Mouse (Mus musculus): ENCODE data around the gene Hoxb6. TPM values are rescaled to one million over a fixed set of nuclear protein-coding genes. Genes with fewer than 3 reads are reported as not detected.

The Hoxb6 gene
- polyA plus RNA-seq, 1 experiment from 2014 or later = not detected

GRCm38 (mm10) chr11:96290705-96291355 is 1.4 kb upstream of the Hoxb6 start:
- no peak overlapping the region for H3K9ac ChIP-seq
- no peaks in the 10 kb centered on the region for H3K36me3 ChIP-seq

DNA sequence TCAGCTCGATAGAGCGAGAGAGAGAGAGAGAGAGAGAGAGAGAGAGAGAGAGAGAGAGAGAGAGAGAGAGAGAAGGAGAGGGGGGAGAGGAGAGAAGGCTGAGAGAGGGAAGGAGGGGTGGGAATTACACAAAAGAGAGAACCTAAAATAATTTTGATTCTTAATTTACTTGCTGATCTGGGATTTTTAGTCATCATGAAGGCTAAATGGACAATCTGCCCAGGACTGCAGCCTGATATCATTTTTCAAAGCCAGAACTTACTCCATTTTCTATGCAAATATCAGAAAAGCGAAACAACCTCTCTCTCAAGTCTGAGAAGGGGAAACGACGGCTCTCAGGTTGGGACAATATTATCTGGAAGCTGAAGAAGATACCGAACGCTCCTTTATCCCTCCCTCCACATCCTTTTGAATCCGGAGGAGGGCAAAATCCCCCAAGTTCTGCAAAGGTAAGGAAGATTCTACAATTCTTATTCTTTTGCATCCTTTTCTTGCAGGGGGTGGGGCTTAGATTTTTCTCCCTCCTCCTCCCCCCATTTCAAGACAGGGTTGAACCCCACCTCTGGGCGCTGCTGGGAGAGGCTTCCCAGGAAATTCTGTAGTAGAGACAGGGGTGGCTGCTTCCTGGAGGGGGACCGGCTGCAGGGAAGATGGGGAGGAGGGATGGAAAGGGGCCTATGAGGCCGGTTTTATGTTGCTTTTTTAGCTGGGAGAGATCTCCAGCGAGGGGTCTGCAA is 457 bp downstream of the Hoxb6 start:
- no peak for ATAC-seq (ENCODE audit: insufficient number of reproducible peaks, insufficient read depth, low FRiP score, low TSS enrichment)
- H3K9ac ChIP-seq = no peak overlapping the region
- no peaks in the 10 kb centered on the region for H3K36me3 ChIP-seq
- H3K4me3 ChIP-seq = no peak overlapping the region
- H3K4me1 ChIP-seq = no peaks in the 10 kb centered on the region
- H3K9me3 ChIP-seq = no peaks in the 10 kb centered on the region
- 1% methylated on average over 12 of the region's 12 CpGs for WGBS
- H3K27ac ChIP-seq = no peak overlapping the region
- H3K4me2 ChIP-seq (replicated peaks) = no peak overlapping the region
- peaks cover 96% of the 10 kb centered on the region for H3K27me3 ChIP-seq

More at GRCm38 (mm10) chr11:96290705-96291355, 1.4 kb upstream of the Hoxb6 start:
- Histone ChIP-seq H3K4me3 (no peak overlapping the region), H3K27ac (no peak overlapping the region), H3K27me3 (peaks cover 96% of the 10 kb centered on the region), H3K9me3 (no peaks in the 10 kb centered on the region), H3K4me2 (replicated peaks) (no peak overlapping the region), H3K4me1 (no peaks in the 10 kb centered on the region)
- WGBS = 2% methylated on average over 17 of the region's 17 CpGs
- ATAC-seq (ENCODE audit: insufficient number of reproducible peaks, insufficient read depth, low FRiP score, low TSS enrichment) = no peak

DNA sequence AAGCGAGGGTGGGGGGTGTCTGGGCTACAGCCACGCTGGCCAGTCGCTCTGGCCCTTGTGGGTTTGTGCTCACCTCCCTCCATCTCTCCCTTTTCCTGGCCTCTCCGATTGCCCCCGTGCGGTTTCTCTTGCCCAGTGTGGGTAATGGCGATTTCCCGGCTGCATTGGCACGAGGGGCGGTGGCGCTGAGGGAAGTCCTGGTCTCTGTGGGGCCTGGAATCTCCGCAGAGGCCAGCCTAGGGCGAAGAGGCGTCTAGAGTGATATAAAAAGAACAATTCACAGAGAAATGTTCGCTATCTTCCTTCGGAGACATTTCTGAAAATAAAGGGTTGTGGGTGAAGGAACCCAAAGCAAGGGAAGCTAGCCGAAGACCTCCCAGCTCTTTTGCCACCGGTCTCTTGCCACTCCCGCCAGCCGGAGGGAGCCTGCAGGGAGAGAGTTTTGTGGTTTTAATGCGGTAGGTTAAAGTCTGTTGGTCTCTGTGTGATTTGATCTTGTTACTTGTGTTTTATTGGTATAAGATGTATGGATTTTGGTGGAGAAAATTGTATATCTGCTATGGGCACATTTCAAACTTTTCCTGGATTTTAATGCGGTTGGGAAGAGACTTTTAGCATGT is 1.1 kb downstream of the Hoxb6 start:
- no peaks in the 10 kb centered on the region for H3K4me1 ChIP-seq
- H3K4me3 ChIP-seq = no peak overlapping the region
- no peaks in the 10 kb centered on the region for H3K36me3 ChIP-seq
- H3K27ac ChIP-seq = no peak overlapping the region
- WGBS = 1% methylated on average over 22 of the region's 22 CpGs
- H3K27me3 ChIP-seq = peaks cover 96% of the 10 kb centered on the region
- no peak overlapping the region for H3K4me2 ChIP-seq (replicated peaks)
- H3K9me3 ChIP-seq = no peaks in the 10 kb centered on the region
- no peak for ATAC-seq (ENCODE audit: insufficient number of reproducible peaks, insufficient read depth, low FRiP score, low TSS enrichment)
- H3K9ac ChIP-seq = no peak overlapping the region

DNA sequence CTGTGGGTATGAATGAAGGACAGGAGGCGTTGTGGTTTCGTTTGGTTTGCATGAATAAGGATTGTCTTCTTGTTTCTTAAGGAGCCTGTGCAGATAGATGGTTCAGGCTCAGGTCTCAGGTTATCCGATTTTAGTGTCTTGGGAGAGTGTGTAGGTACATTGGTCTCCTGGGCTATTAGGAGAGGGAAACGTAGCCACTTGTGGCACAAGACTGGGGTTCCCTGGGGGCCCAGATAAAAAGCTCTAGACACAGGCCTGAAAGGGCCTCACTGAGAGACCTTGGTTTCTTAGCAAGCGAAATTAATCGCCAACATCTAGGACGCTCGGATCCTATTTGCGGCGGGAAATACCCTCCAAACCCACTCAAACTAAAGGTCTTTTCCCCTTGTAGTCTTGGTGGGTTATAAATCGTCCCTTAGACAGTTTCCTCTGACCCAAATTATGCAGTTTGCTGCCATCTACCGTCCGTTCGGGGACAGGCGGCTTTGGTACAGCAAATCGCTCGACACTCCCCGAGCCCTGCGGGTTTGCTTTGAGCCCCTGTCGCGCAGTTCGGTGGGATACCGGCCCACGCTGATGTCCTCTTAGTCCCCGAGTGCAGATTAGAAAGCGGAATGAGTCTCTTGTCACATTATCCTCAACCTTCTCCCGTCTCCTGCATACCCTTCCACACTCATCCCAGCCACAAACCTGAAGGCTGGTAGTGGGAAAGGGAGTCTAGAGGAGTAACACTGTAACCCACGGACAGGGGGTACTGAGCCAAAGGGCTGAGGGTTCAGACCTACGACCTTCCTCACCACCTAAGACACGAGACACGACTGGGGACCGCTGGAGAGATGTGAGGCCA is 2.2 kb downstream of the Hoxb6 start:
- H3K36me3 ChIP-seq = no peaks in the 10 kb centered on the region
- H3K4me2 ChIP-seq (replicated peaks) = no peak overlapping the region
- H3K27ac ChIP-seq = no peak overlapping the region
- peaks cover 96% of the 10 kb centered on the region for H3K27me3 ChIP-seq
- H3K4me1 ChIP-seq = no peaks in the 10 kb centered on the region
- no peak overlapping the region for H3K9ac ChIP-seq
- no peak for ATAC-seq (ENCODE audit: insufficient number of reproducible peaks, insufficient read depth, low FRiP score, low TSS enrichment)
- 1% methylated on average over 32 of the region's 32 CpGs for WGBS
- H3K4me3 ChIP-seq = no peak overlapping the region
- H3K9me3 ChIP-seq = no peaks in the 10 kb centered on the region

- Histone ChIP-seq H3K27me3 (peaks cover 96% of the 10 kb centered on the region), H3K36me3 (no peaks in the 10 kb centered on the region), H3K9ac (no peak overlapping the region), H3K4me3 (no peak overlapping the region), H3K4me1 (no peaks in the 10 kb centered on the region), H3K27ac (no peak overlapping the region), H3K4me2 (replicated peaks) (no peak overlapping the region), H3K9me3 (no peaks in the 10 kb centered on the region)
- no peak for ATAC-seq (ENCODE audit: insufficient number of reproducible peaks, insufficient read depth, low FRiP score, low TSS enrichment)
- WGBS = under 1% methylated on average over 30 of the region's 30 CpGs
Measured at GRCm38 (mm10) chr11:96295092-96295835, 3.0 kb downstream of the Hoxb6 start.

DNA sequence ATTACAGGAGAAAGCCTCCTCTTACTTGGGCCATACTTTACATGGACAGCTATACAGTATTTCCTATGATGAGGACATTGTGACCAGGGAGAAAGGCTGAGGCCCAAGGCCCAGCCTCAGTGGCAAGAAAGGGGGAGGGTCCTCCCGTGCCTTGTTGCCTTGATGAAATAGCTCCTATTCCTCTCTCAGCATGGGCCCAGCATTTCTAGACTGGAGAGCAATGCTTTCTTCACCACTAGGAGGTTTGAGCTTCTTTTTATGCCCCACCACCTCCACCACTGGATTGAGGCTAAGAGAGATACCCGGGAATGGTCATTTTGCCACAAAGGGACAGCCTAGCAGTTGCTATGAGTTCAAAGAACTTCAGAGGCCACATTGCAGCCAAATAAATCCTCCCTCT is 4.7 kb downstream of the Hoxb6 start:
- no peak overlapping the region for H3K9ac ChIP-seq
- no peak for ATAC-seq (ENCODE audit: insufficient number of reproducible peaks, insufficient read depth, low FRiP score, low TSS enrichment)
- H3K4me2 ChIP-seq (replicated peaks) = no peak overlapping the region
- H3K27ac ChIP-seq = no peak overlapping the region
- H3K36me3 ChIP-seq = no peaks in the 10 kb centered on the region
- 0% methylated on average over 2 of the region's 2 CpGs for WGBS
- H3K4me3 ChIP-seq = no peak overlapping the region
- H3K27me3 ChIP-seq = peaks cover 99% of the 10 kb centered on the region
- no peaks in the 10 kb centered on the region for H3K9me3 ChIP-seq
- H3K4me1 ChIP-seq = no peaks in the 10 kb centered on the region

- Histone ChIP-seq H3K4me1 (no peaks in the 10 kb centered on the region), H3K4me2 (replicated peaks) (no peak overlapping the region)
- 1% methylated on average over 3 of the region's 3 CpGs for WGBS
Measured at GRCm38 (mm10) chr11:96297428-96297827, 5.2 kb downstream of the Hoxb6 start.

DNA sequence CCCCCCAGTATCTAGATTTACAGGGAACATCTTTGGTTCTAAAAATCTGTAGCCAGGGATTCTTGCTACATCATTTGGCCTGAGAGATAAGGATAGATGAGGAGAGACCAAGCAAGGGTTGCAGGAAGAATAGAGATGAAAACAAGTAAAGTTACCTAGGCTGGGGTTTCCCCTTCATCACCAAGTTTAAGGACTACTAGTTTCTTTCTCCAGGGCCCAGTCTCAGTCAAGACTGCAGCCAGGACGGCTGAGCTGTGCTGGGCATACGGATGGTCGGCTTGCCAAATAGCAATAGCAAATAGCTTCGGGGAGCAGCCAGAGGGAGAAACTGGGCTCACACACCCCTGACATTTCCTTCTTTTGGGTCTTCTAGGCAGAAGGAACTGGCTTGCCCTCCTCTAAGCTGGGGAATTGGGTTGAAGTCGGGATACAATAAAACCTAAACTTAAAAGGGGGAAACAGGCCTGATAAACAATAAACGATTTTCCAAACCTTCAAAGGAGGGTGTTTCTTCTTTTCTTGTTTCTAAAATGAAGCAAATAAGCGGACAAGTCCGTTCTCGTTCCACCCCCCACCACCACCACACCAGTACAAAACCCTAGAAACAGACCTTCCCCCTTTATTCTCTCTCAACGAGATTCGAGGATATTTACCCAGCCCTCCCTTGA is 5.8 kb downstream of the Hoxb6 start:
- Histone ChIP-seq H3K27me3 (peaks cover 99% of the 10 kb centered on the region), H3K9me3 (no peaks in the 10 kb centered on the region), H3K4me2 (replicated peaks) (no peak overlapping the region), H3K27ac (no peak overlapping the region), H3K9ac (no peak overlapping the region), H3K4me3 (no peak overlapping the region), H3K4me1 (no peaks in the 10 kb centered on the region), H3K36me3 (no peaks in the 10 kb centered on the region)
- WGBS = 2% methylated on average over 11 of the region's 11 CpGs
- ATAC-seq (ENCODE audit: insufficient number of reproducible peaks, insufficient read depth, low FRiP score, low TSS enrichment) = no peak

More at GRCm38 (mm10) chr11:96297428-96297827, 5.2 kb downstream of the Hoxb6 start:
- ATAC-seq (ENCODE audit: insufficient number of reproducible peaks, insufficient read depth, low FRiP score, low TSS enrichment) = no peak
- H3K27me3 ChIP-seq = peaks cover 99% of the 10 kb centered on the region
- no peaks in the 10 kb centered on the region for H3K36me3 ChIP-seq
- H3K4me3 ChIP-seq = no peak overlapping the region
- no peak overlapping the region for H3K27ac ChIP-seq
- no peak overlapping the region for H3K9ac ChIP-seq
- no peaks in the 10 kb centered on the region for H3K9me3 ChIP-seq

DNA sequence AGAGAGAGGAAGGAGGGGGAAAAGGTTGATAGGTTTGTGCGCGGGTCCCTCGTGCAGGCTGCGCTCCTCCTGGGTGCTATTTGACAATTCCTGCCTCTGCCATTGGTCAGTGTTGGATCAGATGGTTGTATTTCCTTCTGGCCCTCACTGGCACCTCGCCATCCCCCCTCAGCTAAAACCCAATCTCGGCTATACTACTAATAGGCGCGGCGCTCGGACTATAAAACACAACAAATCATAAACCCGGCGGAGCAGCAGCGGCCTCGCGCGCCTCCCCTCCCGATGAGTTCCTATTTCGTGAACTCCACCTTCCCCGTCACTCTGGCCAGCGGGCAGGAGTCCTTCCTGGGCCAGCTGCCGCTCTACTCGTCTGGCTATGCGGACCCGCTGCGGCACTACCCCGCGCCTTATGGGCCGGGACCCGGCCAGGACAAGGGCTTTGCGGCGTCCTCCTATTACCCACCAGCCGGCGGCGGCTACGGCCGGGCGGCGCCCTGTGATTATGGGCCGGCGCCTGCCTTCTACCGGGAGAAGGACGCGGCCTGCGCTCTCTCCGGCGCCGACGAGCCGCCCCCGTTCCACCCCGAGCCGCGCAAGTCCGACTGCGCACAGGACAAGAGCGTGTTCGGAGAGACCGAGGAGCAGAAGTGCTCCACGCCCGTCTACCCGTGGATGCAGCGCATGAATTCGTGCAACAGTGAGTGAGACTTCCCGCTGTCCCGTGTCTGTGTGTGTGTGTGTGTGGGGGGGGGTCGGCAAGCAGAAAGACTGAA is 6.8 kb downstream of the Hoxb6 start:
- Histone ChIP-seq H3K9ac (no peak overlapping the region), H3K4me2 (replicated peaks) (peak overlapping the region; percentile 19; the same call in 1 of the 2 replicates), H3K27me3 (peaks cover 99% of the 10 kb centered on the region), H3K4me1 (no peaks in the 10 kb centered on the region), H3K4me3 (peak overlapping the region; percentile 15; the same call in 1 of the 2 replicates), H3K9me3 (no peaks in the 10 kb centered on the region), H3K27ac (no peak overlapping the region), H3K36me3 (no peaks in the 10 kb centered on the region)
- ATAC-seq (ENCODE audit: insufficient number of reproducible peaks, insufficient read depth, low FRiP score, low TSS enrichment) = no peak
- under 1% methylated on average over 66 of the region's 66 CpGs for WGBS

- no peak overlapping the region for H3K4me2 ChIP-seq (replicated peaks)
- ATAC-seq (ENCODE audit: insufficient number of reproducible peaks, insufficient read depth, low FRiP score, low TSS enrichment) = no peak
- no peaks in the 10 kb centered on the region for H3K9me3 ChIP-seq
- H3K9ac ChIP-seq = no peak overlapping the region
- no peak overlapping the region for H3K27ac ChIP-seq
- no peaks in the 10 kb centered on the region for H3K36me3 ChIP-seq
- no peak overlapping the region for H3K4me3 ChIP-seq
- H3K27me3 ChIP-seq = peaks cover 99% of the 10 kb centered on the region
- 1% methylated on average over 9 of the region's 9 CpGs for WGBS
- no peaks in the 10 kb centered on the region for H3K4me1 ChIP-seq
Measured at GRCm38 (mm10) chr11:96299781-96300180, 7.5 kb downstream of the Hoxb6 start.
